Mouse (Mus musculus): Measurements from ENCODE around the gene Spef1. TPM values are rescaled to one million over a fixed set of nuclear protein-coding genes. Genes with fewer than 3 reads are reported as not detected.

Spef1 gene
- polyA plus RNA-seq (2012; fragmentation: generic; extraction: Trizol): 10 to 100 TPM in 1 of 2 experiments, 1 to 10 TPM in 1; 1.5 to 10.4 TPM

DNA sequence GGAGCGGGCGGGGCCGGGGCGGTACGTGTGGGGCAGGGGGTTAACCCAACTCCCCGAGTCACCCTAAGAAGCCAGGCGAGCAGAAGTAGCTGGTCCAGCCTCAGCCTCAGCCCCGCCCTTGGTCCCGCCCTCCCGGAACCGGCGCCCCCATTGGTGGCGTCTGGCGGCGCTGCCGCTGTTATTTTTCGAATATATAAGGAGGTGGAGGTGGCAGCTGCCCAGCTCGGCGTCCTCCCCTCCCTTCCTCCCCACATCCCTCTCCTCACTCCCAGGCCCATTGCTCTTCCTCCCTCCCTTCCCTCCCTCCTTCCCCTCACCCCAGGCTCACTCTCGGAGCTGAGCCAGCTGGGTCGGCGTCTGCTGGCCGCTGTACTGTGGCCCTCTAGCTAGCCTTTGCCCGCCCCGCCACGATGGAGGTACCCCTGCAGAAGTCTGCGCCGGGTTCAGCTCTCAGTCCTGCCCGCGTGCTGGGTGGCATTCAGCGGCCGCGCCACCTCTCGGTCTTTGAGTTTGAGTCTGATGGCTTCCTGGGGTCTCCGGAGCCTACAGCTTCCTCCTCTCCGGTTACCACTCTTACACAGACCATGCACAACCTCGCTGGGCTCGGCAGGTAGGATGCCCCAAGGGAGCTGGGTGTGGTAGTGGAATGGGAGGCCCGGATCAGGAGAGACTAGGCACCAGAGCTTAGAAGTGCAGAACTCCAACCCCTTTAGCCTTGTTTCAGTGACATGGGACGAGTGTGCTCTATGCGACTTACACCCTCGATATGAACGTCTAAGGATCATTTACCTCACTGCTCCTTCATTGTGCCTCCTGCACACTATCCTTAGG lies at the start of gene Spef1, which contains the start of gene Cdc25b:
Gene Spef1 (minus strand): TSS at position 512 of the 831 bp plus-strand sequence.
Gene Cdc25b (plus strand): TSS at position 179 of the 831 bp plus-strand sequence.

GRCm38 (mm10) chr2:131233307-131234126 lies 46.4 kb upstream of the Spef1 start, which contains the start of gene Mavs:
Mavs (plus strand) TSS chr2:131234063.

DNA sequence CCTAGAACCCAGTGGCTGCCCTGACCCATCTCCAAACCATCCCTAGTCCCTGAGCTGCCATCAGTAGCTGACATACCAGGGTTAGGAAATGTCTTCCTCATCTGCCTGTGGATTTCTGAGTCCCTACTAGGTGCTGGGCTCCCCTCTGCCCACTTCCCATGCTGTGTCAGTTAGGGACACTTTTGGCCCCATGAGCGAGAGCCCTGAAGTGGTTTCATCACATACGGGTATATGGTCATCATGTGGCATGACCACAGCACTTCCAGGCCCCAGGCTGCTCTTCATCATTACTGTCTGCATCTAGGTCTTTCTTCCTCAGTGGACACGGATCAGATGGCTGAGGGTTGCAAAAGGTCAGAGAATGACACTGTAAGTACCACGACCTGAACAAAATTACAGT lies 19.7 kb upstream of the Spef1 start, which contains the start of gene Ap5s1:
Gene Ap5s1 (plus strand): TSS at position 301 of the 400 bp plus-strand sequence.

GRCm38 (mm10) chr2:131179990-131180587 lies 7.0 kb downstream of the Spef1 start, which contains the start of gene Cenpb:
Cenpb (minus strand) TSS chr2:131180067.

GRCm38 (mm10) chr2:131159938-131160581 lies 27.0 kb downstream of the Spef1 start, which contains the start of gene 1700037H04Rik:
1700037H04Rik (minus strand) TSS chr2:131160081.

DNA sequence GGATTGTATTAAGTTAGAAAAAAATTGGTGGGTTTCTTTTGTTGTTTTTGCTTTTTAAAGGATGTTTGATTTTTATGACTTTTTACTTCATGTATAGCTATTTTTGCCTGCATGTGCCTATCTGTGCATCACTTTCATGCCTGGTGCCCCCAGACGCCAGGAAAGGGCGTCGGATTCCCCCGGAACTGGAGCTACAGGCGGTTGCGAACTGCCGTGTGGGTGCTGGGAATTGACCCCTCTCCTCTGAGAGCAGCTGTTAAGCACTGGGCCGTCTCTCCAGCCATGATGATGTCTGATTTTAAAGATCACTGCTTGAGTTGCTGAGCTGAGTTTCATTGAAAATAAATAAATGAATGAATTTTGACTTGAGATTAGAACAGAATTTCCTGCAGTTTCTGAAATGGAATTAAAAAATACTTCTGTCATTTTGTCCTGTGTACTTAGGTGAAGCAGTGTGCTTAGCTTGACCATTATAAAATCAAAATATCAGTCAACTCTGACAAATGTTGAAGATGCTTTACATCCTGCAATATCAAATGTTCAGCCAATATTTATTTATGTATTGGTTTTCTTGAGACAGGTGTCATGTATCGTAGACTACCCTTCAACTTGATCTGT lies 54.0 kb downstream of the Spef1 start, which contains the start of gene Gm11037:
Gene Gm11037 (plus strand): TSS at position 568 of the 618 bp plus-strand sequence.

DNA sequence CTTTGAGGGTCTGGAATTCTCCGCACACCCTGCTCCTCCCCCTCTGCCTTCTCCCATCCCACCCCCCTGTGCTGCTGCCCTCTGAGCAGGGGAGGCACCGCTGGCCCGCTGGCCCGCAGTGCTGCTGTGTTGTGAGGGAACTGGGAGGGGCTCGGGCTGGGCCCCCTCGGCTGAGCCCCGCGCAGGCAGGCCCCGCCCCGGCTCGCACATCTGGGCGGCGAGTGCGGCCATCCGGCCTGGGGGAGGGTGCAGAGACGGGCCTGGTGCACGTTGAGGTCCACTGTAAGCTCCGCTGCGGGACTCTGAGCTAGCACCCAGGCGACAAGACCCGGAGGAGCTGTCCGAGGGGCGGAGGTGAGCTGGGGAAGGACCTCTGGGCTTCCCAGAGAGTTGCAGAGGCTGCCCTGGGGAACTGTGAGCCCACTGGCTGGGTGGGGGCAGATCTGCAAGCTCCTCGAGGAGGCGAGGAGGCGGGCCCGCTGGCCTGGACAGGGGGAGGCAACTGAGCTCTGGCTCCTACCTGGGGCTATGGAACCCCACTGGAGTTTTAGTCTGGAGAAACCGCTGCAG lies 59.8 kb downstream of the Spef1 start, which contains the start of gene Hspa12b:
Gene Hspa12b (plus strand): TSS at position 120 of the 570 bp plus-strand sequence.

Other genes with a start within 250 kb of the Spef1 start
- under 1 TPM in 1 of 2 experiments, not detected in 1; 0.05 TPM for gene Gfra4, start 144.2 kb downstream of the Spef1 start, polyA plus RNA-seq (2012; fragmentation: generic; extraction: Trizol)
- under 1 TPM in 1 of 2 experiments, not detected in 1; 0.08 TPM for gene Adam33, start 123.5 kb downstream of the Spef1 start, polyA plus RNA-seq (2012; fragmentation: generic; extraction: Trizol)
- gene Siglec1, start 100.5 kb downstream of the Spef1 start, polyA plus RNA-seq (2012; fragmentation: generic; extraction: Trizol): under 1 TPM; 0.02 TPM
- gene Hspa12b, start 60.0 kb downstream of the Spef1 start, polyA plus RNA-seq (2012; fragmentation: generic; extraction: Trizol): 1 to 10 TPM; 2.0 to 5.5 TPM
- gene Gm11037, start 53.8 kb downstream of the Spef1 start, polyA plus RNA-seq (2012; fragmentation: generic; extraction: Trizol): not detected
- gene 1700037H04Rik, start 27.2 kb downstream of the Spef1 start, polyA plus RNA-seq (2012; fragmentation: generic; extraction: Trizol): 100 to 1,000 TPM in 1 of 2 experiments, 10 to 100 TPM in 1; 81.6 to 171 TPM
- 100 to 1,000 TPM; 119 to 157 TPM for gene Cenpb, start 7.2 kb downstream of the Spef1 start, polyA plus RNA-seq (2012; fragmentation: generic; extraction: Trizol)
- 10 to 100 TPM; 47.5 to 50.7 TPM for gene Cdc25b, start 333 bp downstream of the Spef1 start, polyA plus RNA-seq (2012; fragmentation: generic; extraction: Trizol)
- gene Ap5s1, start 19.8 kb upstream of the Spef1 start, polyA plus RNA-seq (2012; fragmentation: generic; extraction: Trizol): 10 to 100 TPM; 19.7 to 32.1 TPM
- 10 to 100 TPM in 1 of 2 experiments, 1 to 10 TPM in 1; 7.8 to 20.3 TPM for gene Mavs, start 46.8 kb upstream of the Spef1 start, polyA plus RNA-seq (2012; fragmentation: generic; extraction: Trizol)
- gene Pank2, start 75.2 kb upstream of the Spef1 start, polyA plus RNA-seq (2012; fragmentation: generic; extraction: Trizol): 10 to 100 TPM; 12.9 to 19.9 TPM
- gene Rnf24, start 165.6 kb upstream of the Spef1 start, polyA plus RNA-seq (2012; fragmentation: generic; extraction: Trizol): 1 to 10 TPM in 1 of 2 experiments, under 1 TPM in 1; 0.74 to 8.6 TPM